18 mouse cellular contexts compared by ENCODE assay signal in the genomic region with DNA sequence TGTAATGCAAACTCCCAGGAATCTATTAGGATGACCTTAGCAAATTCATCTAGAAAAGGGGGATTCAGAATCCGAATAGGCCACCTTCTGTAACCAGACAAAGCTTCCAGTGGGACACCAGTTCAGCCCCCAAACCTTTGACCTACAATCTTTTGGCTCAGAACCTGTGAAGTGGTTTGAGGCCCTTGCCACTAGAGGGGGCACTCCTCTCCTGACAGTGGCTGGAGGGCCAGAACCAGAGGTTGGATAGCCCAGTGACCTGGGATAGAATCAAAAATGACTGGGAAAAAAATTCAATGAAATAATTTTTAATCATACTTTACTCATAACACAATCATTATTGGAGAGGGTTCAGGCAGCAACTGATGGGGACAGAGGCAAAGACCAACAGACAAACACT.
"Had no signal": no experiment of that assay in that cellular context is flagged by ENCODE, and none has a peak within 500 bp of the region (broad histone marks: within the 10 kb centered on the region; RNA-seq: fewer than 3 reads in every experiment).

No protein-coding gene starts in this region.

- H3K27ac ChIP-seq: kidney, embryonic 15.5 days; left cerebral cortex, adult 2 months; liver, embryonic 13.5 days; macrophage; midbrain, embryonic 12.5 days; midbrain, embryonic 15.5 days; neural tube, embryonic 13.5 days had no signal

- ATAC-seq: lung, postnatal 0 days; midbrain, embryonic 15.5 days had no signal

- H3K4me3 ChIP-seq: kidney, embryonic 15.5 days; left cerebral cortex, adult 2 months; liver, embryonic 13.5 days; midbrain, embryonic 12.5 days; midbrain, embryonic 15.5 days; neural tube, embryonic 13.5 days had no signal

- DNase-seq: kidney, adult 11 months; kidney, adult 8-10 months; kidney, postnatal 10 days; kidney, postnatal 4 days; layer of hippocampus, adult 9-11 months; layer of hippocampus, postnatal 36 days; liver, embryonic 13.5 days; lung, embryonic 14.5 days; retina, postnatal 1 day; right cerebral cortex, postnatal 25 days; thymus, postnatal 36 days had no signal
